Comparison of ENCODE assay signal across 8 mouse cellular contexts in genomic region chr9:20952520-20953227, GRCm38 (mm10). TPM values are rescaled to one million over a fixed set of nuclear protein-coding genes. Genes with fewer than 3 reads are reported as not detected.
DNase-seq lines count a peak whose midpoint lies in the region; ATAC-seq and TF ChIP-seq lines count a peak whose summit lies in the region.

No protein-coding gene starts in this region.

- no peak for TF ChIP-seq CTCF in CH12.LX (conservative IDR thresholded peaks at IDR 0.05 in 1 of 2, IDR thresholded peaks at IDR 0.05 in 1 of 2; ENCODE audit: low read depth in 2 of 2, low read length in 2 of 2)
- no peak for TF ChIP-seq CTCF in heart, postnatal 0 days (IDR thresholded peaks at IDR 0.05; ENCODE audit: low read depth)
- TF ChIP-seq CTCF in testis, adult 2 months (IDR thresholded peaks at IDR 0.05; ENCODE audit: control insufficient read depth, insufficient read depth, insufficient replicate concordance, low read depth, low read length), result peak; percentile 17; the same call in 1 of the 2 replicates

- peak overlapping the region; percentile 72; the same call in 1 of the 2 replicates for H3K27ac ChIP-seq in CH12.LX (ENCODE audit: insufficient read depth, low read depth)
- H3K27ac ChIP-seq in forebrain, embryonic 11.5 days (ENCODE audit: low read depth, low read length), result peak overlapping the region; percentile 85
- H3K27ac ChIP-seq in heart, postnatal 0 days (ENCODE audit: low read depth), result peak overlapping the region; percentile 75
- H3K27ac ChIP-seq in liver, embryonic 16.5 days (ENCODE audit: low read length), result peak overlapping the region; percentile 93
- peak overlapping the region; percentile 90 for H3K27ac ChIP-seq in neural tube, embryonic 13.5 days (replicated peaks)
- H3K27ac ChIP-seq in testis, adult 2 months (ENCODE audit: control insufficient read depth, insufficient read depth, low read depth, low read length), result peak overlapping the region; percentile 88

- under 1% methylated on average over 50 of the region's 51 CpGs for WGBS in forebrain, embryonic 11.5 days
- under 1% methylated on average over 51 of the region's 51 CpGs for WGBS in heart, postnatal 0 days
- 0% methylated on average over 51 of the region's 51 CpGs for WGBS in liver, embryonic 16.5 days (ENCODE audit: insufficient replicate concordance)
- WGBS in neural tube, embryonic 13.5 days, result under 1% methylated on average over 51 of the region's 51 CpGs

- in situ Hi-C loops in CH12.LX (cut with MboI; ENCODE audit: low pct_ligation_motif_present, low pct_unique_long_range_greater_than_20kb, low sequenced_read_pairs), result no loop called here

- peak; percentile 95 for ATAC-seq in forebrain, embryonic 11.5 days (replicated peaks; ENCODE audit: low FRiP score)
- peak; percentile 95 for ATAC-seq in heart, postnatal 0 days (ENCODE audit: insufficient read depth, low read depth)
- ATAC-seq in liver, embryonic 16.5 days (ENCODE audit: low read depth), result peak; percentile 94
- peak; percentile 96 for ATAC-seq in neural tube, embryonic 13.5 days (ENCODE audit: low read depth)

- H3K4me2 ChIP-seq in CH12.LX (ENCODE audit: insufficient read depth, low read depth, poor library complexity, severe bottlenecking), result peak overlapping the region; percentile 48
- peak overlapping the region; percentile 83 for H3K4me2 ChIP-seq in forebrain, embryonic 11.5 days (ENCODE audit: low read depth, low read length, severe bottlenecking)
- peak overlapping the region; percentile 98 for H3K4me2 ChIP-seq in heart, postnatal 0 days (ENCODE audit: low read depth, low read length)
- peak overlapping the region; percentile 79 for H3K4me2 ChIP-seq in liver, embryonic 16.5 days (ENCODE audit: low read depth, low read length)
- H3K4me2 ChIP-seq in neural tube, embryonic 13.5 days, result peak overlapping the region; percentile 97

- H3K27me3 ChIP-seq in CH12.LX (replicated peaks), result no peaks in the 10 kb centered on the region
- no peaks in the 10 kb centered on the region for H3K27me3 ChIP-seq in forebrain, embryonic 11.5 days (ENCODE audit: control insufficient read depth, insufficient read depth, low read length)
- H3K27me3 ChIP-seq in heart, postnatal 0 days (ENCODE audit: control insufficient read depth, insufficient read depth, low read length), result no peaks in the 10 kb centered on the region
- H3K27me3 ChIP-seq in liver, embryonic 16.5 days (ENCODE audit: control insufficient read depth, insufficient read depth, low read depth, low read length), result no peaks in the 10 kb centered on the region
- H3K27me3 ChIP-seq in neural tube, embryonic 13.5 days, result no peaks in the 10 kb centered on the region
- H3K27me3 ChIP-seq in testis, adult 2 months (ENCODE audit: control insufficient read depth, insufficient read depth, low read length), result no peaks in the 10 kb centered on the region

- peaks cover 0 to 23% of the 10 kb centered on the region in 2 experiments for H3K36me3 ChIP-seq in CH12.LX (replicated peaks in 1 of 2; ENCODE audit: control insufficient read depth in 1 of 2, insufficient read depth in 1 of 2, low read length in 1 of 2)
- H3K36me3 ChIP-seq in forebrain, embryonic 11.5 days (ENCODE audit: control insufficient read depth, insufficient read depth, low read length), result no peaks in the 10 kb centered on the region
- no peaks in the 10 kb centered on the region; the same call in 1 of the 2 replicates for H3K36me3 ChIP-seq in heart, postnatal 0 days (replicated peaks; ENCODE audit: control insufficient read depth, insufficient read depth, low read length)
- H3K36me3 ChIP-seq in liver, embryonic 16.5 days (ENCODE audit: control insufficient read depth, insufficient read depth), result 0 out of 2 replicates have a peak, but pooled peaks cover 3% of the 10 kb centered on the region
- H3K36me3 ChIP-seq in neural tube, embryonic 13.5 days, result no peaks in the 10 kb centered on the region
- no peaks in the 10 kb centered on the region for H3K36me3 ChIP-seq in testis, adult 2 months (ENCODE audit: control insufficient read depth, insufficient read depth, low read length)

- no peak for TF ChIP-seq RAD21 in CH12.LX (IDR thresholded peaks at IDR 0.05; ENCODE audit: low read depth, low read length)

- dilution Hi-C loops in CH12.LX (cut with MboI; ENCODE audit: extremely low pct_ligation_motif_present, extremely low pct_unique_long_range_greater_than_20kb, low sequenced_read_pairs), result no loop called here

- H3K9me3 ChIP-seq in CH12.LX (replicated peaks; ENCODE audit: low read length), result no peaks in the 10 kb centered on the region
- H3K9me3 ChIP-seq in forebrain, embryonic 11.5 days (ENCODE audit: control insufficient read depth, low read length), result no peaks in the 10 kb centered on the region
- no peaks in the 10 kb centered on the region for H3K9me3 ChIP-seq in heart, postnatal 0 days (replicated peaks; ENCODE audit: control insufficient read depth, low read length)
- no peaks in the 10 kb centered on the region for H3K9me3 ChIP-seq in liver, embryonic 16.5 days (replicated peaks; ENCODE audit: control insufficient read depth, low read length)
- H3K9me3 ChIP-seq in neural tube, embryonic 13.5 days, result no peaks in the 10 kb centered on the region

- TF ChIP-seq POLR2A in CH12.LX (IDR thresholded peaks at IDR 0.05; ENCODE audit: low read depth, low read length), result peak; percentile 87
- peak; percentile 63; the same call in 1 of the 2 replicates for TF ChIP-seq POLR2A in testis, adult 2 months (IDR thresholded peaks at IDR 0.05; ENCODE audit: control insufficient read depth, low read depth, low read length)

- TF ChIP-seq EP300 in CH12.LX (IDR thresholded peaks at IDR 0.05; ENCODE audit: low read length), result 0 out of 2 replicates have a peak, but pooled peaks have one; percentile 23
- 0 out of 2 replicates have a peak, but pooled peaks have one; percentile 51 for TF ChIP-seq EP300 in heart, postnatal 0 days (IDR thresholded peaks at IDR 0.05; ENCODE audit: low read depth)

- H3K4me1 ChIP-seq in CH12.LX (ENCODE audit: control insufficient read depth in 1 of 2, insufficient read depth in 2 of 2), result peaks cover 2 to 38% of the 10 kb centered on the region in 2 experiments; a peak in 3 of 4 replicates
- peaks cover 7% of the 10 kb centered on the region for H3K4me1 ChIP-seq in forebrain, embryonic 11.5 days (replicated peaks; ENCODE audit: control insufficient read depth, insufficient read depth, low read length)
- H3K4me1 ChIP-seq in heart, postnatal 0 days (ENCODE audit: control insufficient read depth, insufficient read depth), result 0 out of 2 replicates have a peak, but pooled peaks cover 5% of the 10 kb centered on the region
- peaks cover 40% of the 10 kb centered on the region for H3K4me1 ChIP-seq in liver, embryonic 16.5 days (ENCODE audit: control insufficient read depth, low read depth, low read length)
- peaks cover 29% of the 10 kb centered on the region for H3K4me1 ChIP-seq in neural tube, embryonic 13.5 days (replicated peaks)
- H3K4me1 ChIP-seq in testis, adult 2 months (ENCODE audit: control insufficient read depth, insufficient read depth, low read length), result peaks cover 6% of the 10 kb centered on the region

- peak overlapping the region; percentile 83 to 92 (median 88) for H3K4me3 ChIP-seq in CH12.LX (replicated peaks in 1 of 3; ENCODE audit: low read depth in 2 of 3, low read length in 2 of 3, poor library complexity in 1 of 3)
- peak overlapping the region; percentile 90 for H3K4me3 ChIP-seq in forebrain, embryonic 11.5 days (ENCODE audit: low read depth, low read length)
- peak overlapping the region; percentile 85 for H3K4me3 ChIP-seq in heart, postnatal 0 days (ENCODE audit: low read depth, low read length)
- H3K4me3 ChIP-seq in liver, embryonic 16.5 days (ENCODE audit: low read depth, low read length), result peak overlapping the region; percentile 85
- peak overlapping the region; percentile 90 for H3K4me3 ChIP-seq in neural tube, embryonic 13.5 days
- peak overlapping the region; percentile 93 for H3K4me3 ChIP-seq in testis, adult 2 months (ENCODE audit: control insufficient read depth, low read depth, low read length)

- H3K9ac ChIP-seq in CH12.LX (ENCODE audit: insufficient read depth, low read depth), result peak overlapping the region; percentile 94
- H3K9ac ChIP-seq in forebrain, embryonic 11.5 days (ENCODE audit: low read length), result peak overlapping the region; percentile 79
- H3K9ac ChIP-seq in heart, postnatal 0 days (replicated peaks; ENCODE audit: low read depth, low read length), result peak overlapping the region; percentile 74
- H3K9ac ChIP-seq in liver, embryonic 16.5 days (ENCODE audit: low read depth, low read length), result peak overlapping the region; percentile 89
- peak overlapping the region; percentile 93 for H3K9ac ChIP-seq in neural tube, embryonic 13.5 days

- H3K79me2 ChIP-seq in CH12.LX (replicated peaks; ENCODE audit: control insufficient read depth, extremely low read depth, insufficient read depth, poor library complexity, severe bottlenecking), result peaks cover 47% of the 10 kb centered on the region

- DNase-seq in CH12.LX (ENCODE audit: extremely low read depth), result peak; percentile 96
- peak; percentile 93 for DNase-seq in c-Kit-positive CD71-positive TER-119-negative erythroid progenitor cells, embryonic 14.5 days (ENCODE audit: low read depth)
- peak; percentile 99 for DNase-seq in forebrain, embryonic 11.5 days (ENCODE audit: low spot score)
- DNase-seq in heart, postnatal 0 days (ENCODE audit: low spot score), result peak; percentile 97
- DNase-seq in kidney, postnatal 4 days, result peak; percentile 95 to 97

RNA-seq across cellular contexts. Expression of gene Dnmt1, which starts 7.0 kb away (rescaled TPM):
- total RNA-seq in CH12.LX (2012; rRNA removed) (121 and 130 TPM in 2 replicates), CH12.LX (2014; rRNA removed) (84.8 and 89.9 TPM in 2 replicates)
- 145 and 190 TPM in 2 replicates for polyA plus RNA-seq in CH12.LX (2012; ENCODE audit: insufficient read length, low read depth)
- 93.4 and 94.8 TPM in 2 replicates for polyA plus RNA-seq in forebrain, embryonic 11.5 days (2014; fragmentation: Nextera tagmentation; extraction: Ambion mirVana)
- total RNA-seq in heart, postnatal 0 days (2014; rRNA removed; ENCODE audit: low replicate concordance), result 27.4 and 56.9 TPM in 2 replicates
- polyA plus RNA-seq in heart, postnatal 0 days (2015; fragmentation: Nextera tagmentation; extraction: Ambion mirVana), result 15.4 and 16.1 TPM in 2 replicates
- 53.4 and 55.7 TPM in 2 replicates for polyA plus RNA-seq in liver, embryonic 16.5 days (2015; fragmentation: Nextera tagmentation; extraction: Ambion mirVana)
- polyA plus RNA-seq in neural tube, embryonic 13.5 days (2015; fragmentation: Nextera tagmentation; extraction: Ambion mirVana), result 54.2 and 63.7 TPM in 2 replicates
- 15.4 and 18.3 TPM in 2 replicates for polyA plus RNA-seq in testis, adult 2 months (2012; rRNA removed)

RNA-seq across cellular contexts. Expression of gene S1pr2, which starts 23.9 kb away (rescaled TPM):
- total RNA-seq in CH12.LX (2012; rRNA removed), result 1.6 and 2.0 TPM in 2 replicates
- total RNA-seq in CH12.LX (2014; rRNA removed), result 0.84 and 1.3 TPM in 2 replicates
- polyA plus RNA-seq in CH12.LX (2012; ENCODE audit: insufficient read length, low read depth), result 1.4 and 3.2 TPM in 2 replicates
- 22.1 TPM in 2 replicates for polyA plus RNA-seq in forebrain, embryonic 11.5 days (2014; fragmentation: Nextera tagmentation; extraction: Ambion mirVana)
- total RNA-seq in heart, postnatal 0 days (2014; rRNA removed; ENCODE audit: low replicate concordance), result 6.9 and 7.4 TPM in 2 replicates
- polyA plus RNA-seq in heart, postnatal 0 days (2015; fragmentation: Nextera tagmentation; extraction: Ambion mirVana), result 8.5 and 8.6 TPM in 2 replicates
- polyA plus RNA-seq in liver, embryonic 16.5 days (2015; fragmentation: Nextera tagmentation; extraction: Ambion mirVana), result 3.1 and 3.5 TPM in 2 replicates
- 9.9 and 10.1 TPM in 2 replicates for polyA plus RNA-seq in neural tube, embryonic 13.5 days (2015; fragmentation: Nextera tagmentation; extraction: Ambion mirVana)
- 0.70 and 0.87 TPM in 2 replicates for polyA plus RNA-seq in testis, adult 2 months (2012; rRNA removed)

RNA-seq across cellular contexts. Expression of gene Mrpl4, which starts 49.9 kb away (rescaled TPM):
- total RNA-seq in CH12.LX (2012; rRNA removed) (98.7 and 103 TPM in 2 replicates), CH12.LX (2014; rRNA removed) (42.1 and 43.9 TPM in 2 replicates)
- polyA plus RNA-seq in CH12.LX (2012; ENCODE audit: insufficient read length, low read depth), result 83.6 and 94.8 TPM in 2 replicates
- polyA plus RNA-seq in forebrain, embryonic 11.5 days (2014; fragmentation: Nextera tagmentation; extraction: Ambion mirVana), result 119 and 130 TPM in 2 replicates
- 239 and 285 TPM in 2 replicates for total RNA-seq in heart, postnatal 0 days (2014; rRNA removed; ENCODE audit: low replicate concordance)
- 193 and 195 TPM in 2 replicates for polyA plus RNA-seq in heart, postnatal 0 days (2015; fragmentation: Nextera tagmentation; extraction: Ambion mirVana)
- 58.0 and 59.8 TPM in 2 replicates for polyA plus RNA-seq in liver, embryonic 16.5 days (2015; fragmentation: Nextera tagmentation; extraction: Ambion mirVana)
- 105 and 110 TPM in 2 replicates for polyA plus RNA-seq in neural tube, embryonic 13.5 days (2015; fragmentation: Nextera tagmentation; extraction: Ambion mirVana)
- polyA plus RNA-seq in testis, adult 2 months (2012; rRNA removed), result 45.1 and 51.5 TPM in 2 replicates

RNA-seq across cellular contexts. Expression of gene Eif3g, which starts 54.3 kb away (rescaled TPM):
- 293 and 340 TPM in 2 replicates for total RNA-seq in CH12.LX (2012; rRNA removed)
- 205 and 211 TPM in 2 replicates for total RNA-seq in CH12.LX (2014; rRNA removed)
- polyA plus RNA-seq in CH12.LX (2012; ENCODE audit: insufficient read length, low read depth), result 387 and 392 TPM in 2 replicates
- 334 and 367 TPM in 2 replicates for polyA plus RNA-seq in forebrain, embryonic 11.5 days (2014; fragmentation: Nextera tagmentation; extraction: Ambion mirVana)
- 74.5 and 86.8 TPM in 2 replicates for total RNA-seq in heart, postnatal 0 days (2014; rRNA removed; ENCODE audit: low replicate concordance)
- polyA plus RNA-seq in heart, postnatal 0 days (2015; fragmentation: Nextera tagmentation; extraction: Ambion mirVana), result 161 and 172 TPM in 2 replicates
- polyA plus RNA-seq in liver, embryonic 16.5 days (2015; fragmentation: Nextera tagmentation; extraction: Ambion mirVana), result 149 and 161 TPM in 2 replicates
- 253 and 267 TPM in 2 replicates for polyA plus RNA-seq in neural tube, embryonic 13.5 days (2015; fragmentation: Nextera tagmentation; extraction: Ambion mirVana)
- 223 and 282 TPM in 2 replicates for polyA plus RNA-seq in testis, adult 2 months (2012; rRNA removed)

Comparison
In these comparisons a context has a peak if more than half of its experiments do, and no peak if none do; other contexts are left out.
1. Peak in every context shown above with its lines: DNase-seq, ATAC-seq, H3K4me3 ChIP-seq and H3K27ac ChIP-seq.
2. H3K4me2 ChIP-seq: peak in every context shown above with its lines; median percentile 98 in heart, postnatal 0 days; 97 in neural tube, embryonic 13.5 days; 83 in forebrain, embryonic 11.5 days; 79 in liver, embryonic 16.5 days; 48 in CH12.LX.